In the genomic region with DNA sequence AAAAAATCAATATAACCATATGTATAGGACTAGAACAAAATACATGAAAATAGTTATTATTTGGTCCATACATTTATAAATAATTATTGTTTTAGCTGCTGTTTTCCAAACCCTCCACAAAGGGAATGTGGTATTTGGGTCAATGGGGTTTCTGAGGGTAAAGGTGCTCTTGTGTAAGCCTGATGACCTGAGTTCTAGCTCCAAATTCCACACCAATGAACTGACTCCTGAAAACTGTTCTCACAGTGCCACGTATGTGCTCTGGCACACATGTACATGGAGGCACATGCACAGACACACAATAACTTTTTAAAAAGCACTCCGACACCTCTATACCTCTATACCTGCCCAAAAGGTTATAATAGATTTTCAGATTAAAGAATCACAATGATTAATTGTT, we compare ENCODE assay signal across 25 mouse cellular contexts. TPM values are rescaled to one million over a fixed set of nuclear protein-coding genes. Genes with fewer than 3 reads are reported as not detected.
DNase-seq lines count a peak whose midpoint lies in the region; ATAC-seq lines count a peak whose summit lies in the region.
"Had no signal": no experiment of that assay in that cellular context is flagged by ENCODE, and none has a peak within 500 bp of the region (broad histone marks: within the 10 kb centered on the region; RNA-seq: fewer than 3 reads in every experiment).

No protein-coding gene starts in this region.

- no peak overlapping the region for H3K4me2 ChIP-seq in limb, embryonic 15.5 days
- no peak overlapping the region for H3K4me2 ChIP-seq in embryonic facial prominence, embryonic 14.5 days (ENCODE audit: low read depth, low read length)
- H3K4me2 ChIP-seq in embryonic facial prominence, embryonic 15.5 days (replicated peaks): no peak overlapping the region
- H3K4me2 ChIP-seq: forebrain, embryonic 13.5 days; hindbrain, embryonic 14.5 days had no signal

- H3K4me3 ChIP-seq in limb, embryonic 15.5 days: no peak overlapping the region
- no peak overlapping the region for H3K4me3 ChIP-seq in limb, embryonic 10.5 days
- H3K4me3 ChIP-seq in embryonic facial prominence, embryonic 14.5 days (ENCODE audit: low read depth, low read length): no peak overlapping the region
- H3K4me3 ChIP-seq in embryonic facial prominence, embryonic 15.5 days (replicated peaks): no peak overlapping the region
- H3K4me3 ChIP-seq: forebrain, embryonic 10.5 days; forebrain, embryonic 13.5 days; heart, adult 2 months; heart, embryonic 10.5 days; heart, embryonic 13.5 days had no signal

- no peak for DNase-seq in limb, embryonic 10.5 days (ENCODE audit: low spot score)
- DNase-seq in embryonic facial prominence, embryonic 14.5 days (ENCODE audit: low spot score): no peak
- no peak for DNase-seq in adrenal gland, adult 2 months
- DNase-seq in kidney, postnatal 36 days: no peak
- DNase-seq: adrenal gland, adult 8-10 months; adrenal gland, postnatal 25 days; cerebellum, adult 11-12 months; cerebellum, adult 8-10 months; cerebellum, postnatal 10 days; cerebellum, postnatal 36 days; embryo, embryonic 11 days; heart, postnatal 4 days had no signal

- H3K9me3 ChIP-seq in limb, embryonic 15.5 days: no peaks in the 10 kb centered on the region
- H3K9me3 ChIP-seq in limb, embryonic 10.5 days (replicated peaks): no peaks in the 10 kb centered on the region
- H3K9me3 ChIP-seq in embryonic facial prominence, embryonic 14.5 days (ENCODE audit: control insufficient read depth, low read length): no peaks in the 10 kb centered on the region
- no peaks in the 10 kb centered on the region for H3K9me3 ChIP-seq in embryonic facial prominence, embryonic 15.5 days (replicated peaks)
- H3K9me3 ChIP-seq: forebrain, embryonic 10.5 days; forebrain, embryonic 13.5 days; heart, embryonic 10.5 days; heart, embryonic 13.5 days had no signal

- 0 out of 2 replicates have a peak overlapping the region, but pooled peaks have one; percentile 96 for H3K27ac ChIP-seq in limb, embryonic 15.5 days
- no peak overlapping the region for H3K27ac ChIP-seq in limb, embryonic 10.5 days
- peak overlapping the region; percentile 87 for H3K27ac ChIP-seq in embryonic facial prominence, embryonic 14.5 days (replicated peaks; ENCODE audit: low read depth, low read length)
- peak overlapping the region; percentile 98; the same call in 1 of the 2 replicates for H3K27ac ChIP-seq in embryonic facial prominence, embryonic 15.5 days (replicated peaks)
- H3K27ac ChIP-seq: forebrain, embryonic 10.5 days; forebrain, embryonic 13.5 days; heart, embryonic 10.5 days; heart, embryonic 13.5 days; hindbrain, embryonic 14.5 days; hindbrain, postnatal 0 days had no signal

- whole genome bisulfite sequencing in limb, embryonic 15.5 days: 96% methylated on average over 2 of the region's 2 CpGs
- WGBS in limb, embryonic 10.5 days: 91% methylated on average over 2 of the region's 2 CpGs
- WGBS in embryonic facial prominence, embryonic 14.5 days: 88% methylated on average over 2 of the region's 2 CpGs
- 90% methylated on average over 2 of the region's 2 CpGs for WGBS in embryonic facial prominence, embryonic 15.5 days

- no peak for ATAC-seq in limb, embryonic 15.5 days (ENCODE audit: insufficient number of reproducible peaks, low FRiP score, low TSS enrichment, low read depth)
- no peak for ATAC-seq in embryonic facial prominence, embryonic 14.5 days (ENCODE audit: low read depth)
- no peak for ATAC-seq in embryonic facial prominence, embryonic 15.5 days (ENCODE audit: insufficient number of reproducible peaks, low FRiP score, low TSS enrichment, low read depth)
- ATAC-seq: CD4-positive, CD25-positive, alpha-beta regulatory T cell, adult 4 months; forebrain, embryonic 13.5 days; forebrain, embryonic 16.5 days; hindbrain, postnatal 0 days; inflammation-experienced regulatory T-cells, adult 6 months had no signal

- H3K4me1 ChIP-seq in limb, embryonic 15.5 days: peaks cover 31% of the 10 kb centered on the region
- H3K4me1 ChIP-seq in limb, embryonic 10.5 days: peaks cover 15% of the 10 kb centered on the region
- H3K4me1 ChIP-seq in embryonic facial prominence, embryonic 14.5 days (ENCODE audit: control insufficient read depth, insufficient read depth, low read length): peaks cover 44% of the 10 kb centered on the region
- peaks cover 46% of the 10 kb centered on the region for H3K4me1 ChIP-seq in embryonic facial prominence, embryonic 15.5 days

- no peak overlapping the region for H3K9ac ChIP-seq in limb, embryonic 15.5 days
- H3K9ac ChIP-seq in embryonic facial prominence, embryonic 14.5 days (ENCODE audit: low read depth, low read length): no peak overlapping the region
- H3K9ac ChIP-seq in embryonic facial prominence, embryonic 15.5 days: no peak overlapping the region
- H3K9ac ChIP-seq: forebrain, embryonic 13.5 days; heart, embryonic 13.5 days; hindbrain, embryonic 14.5 days had no signal

- no peaks in the 10 kb centered on the region for H3K27me3 ChIP-seq in limb, embryonic 15.5 days
- peaks cover 25% of the 10 kb centered on the region for H3K27me3 ChIP-seq in limb, embryonic 10.5 days (ENCODE audit: low read depth, poor library complexity, severe bottlenecking)
- no peaks in the 10 kb centered on the region for H3K27me3 ChIP-seq in embryonic facial prominence, embryonic 14.5 days (replicated peaks; ENCODE audit: control insufficient read depth, insufficient read depth, low read length)
- H3K27me3 ChIP-seq in embryonic facial prominence, embryonic 15.5 days: no peaks in the 10 kb centered on the region
- H3K27me3 ChIP-seq: forebrain, embryonic 13.5 days; heart, embryonic 13.5 days had no signal

- H3K36me3 ChIP-seq in limb, embryonic 15.5 days: no peaks in the 10 kb centered on the region
- H3K36me3 ChIP-seq in limb, embryonic 10.5 days: no peaks in the 10 kb centered on the region
- no peaks in the 10 kb centered on the region for H3K36me3 ChIP-seq in embryonic facial prominence, embryonic 14.5 days (ENCODE audit: control insufficient read depth, insufficient read depth, low read length)
- no peaks in the 10 kb centered on the region for H3K36me3 ChIP-seq in embryonic facial prominence, embryonic 15.5 days
- H3K36me3 ChIP-seq: forebrain, embryonic 10.5 days; heart, embryonic 10.5 days; heart, embryonic 13.5 days had no signal

RNA-seq across cellular contexts. Expression of gene S100a10, which starts 1.6 kb away (rescaled TPM):
- polyA plus RNA-seq in limb, embryonic 15.5 days (2015; fragmentation: Nextera tagmentation; extraction: Ambion mirVana): 826 and 857 TPM in 2 replicates
- 74.9 and 78.4 TPM in 2 replicates for polyA plus RNA-seq in limb, embryonic 10.5 days (2016; fragmentation: Nextera tagmentation; extraction: Ambion mirVana)
- 687 and 752 TPM in 2 replicates for polyA plus RNA-seq in embryonic facial prominence, embryonic 14.5 days (2014; fragmentation: Nextera tagmentation; extraction: Ambion mirVana)
- 700 and 709 TPM in 2 replicates for polyA plus RNA-seq in embryonic facial prominence, embryonic 15.5 days (2015; fragmentation: Nextera tagmentation; extraction: Ambion mirVana)
- total RNA-seq in adrenal gland, adult 2 months (2021): 100 to 1,000 TPM; 173 to 196 TPM
- 16.3 and 17.7 TPM in 2 replicates for polyA plus RNA-seq in adrenal gland, adult 2 months (2012; rRNA removed)

RNA-seq across cellular contexts. Expression of gene S100a11, which starts 33.0 kb away (rescaled TPM):
- polyA plus RNA-seq in limb, embryonic 15.5 days (2015; fragmentation: Nextera tagmentation; extraction: Ambion mirVana): 1,981 and 2,196 TPM in 2 replicates
- polyA plus RNA-seq in limb, embryonic 10.5 days (2016; fragmentation: Nextera tagmentation; extraction: Ambion mirVana): 241 and 293 TPM in 2 replicates
- polyA plus RNA-seq in embryonic facial prominence, embryonic 14.5 days (2014; fragmentation: Nextera tagmentation; extraction: Ambion mirVana): 1,533 and 1,735 TPM in 2 replicates
- polyA plus RNA-seq in embryonic facial prominence, embryonic 15.5 days (2015; fragmentation: Nextera tagmentation; extraction: Ambion mirVana): 1,723 and 1,932 TPM in 2 replicates
- total RNA-seq in adrenal gland, adult 2 months (2021): 100 to 1,000 TPM; 210 to 267 TPM
- polyA plus RNA-seq in adrenal gland, adult 2 months (2012; rRNA removed): 33.0 and 44.4 TPM in 2 replicates
- total RNA-seq: MEL had no signal
